Mouse (Mus musculus) limb, embryonic 13.5 days (tissue): ENCODE measurements around the gene Tssk6. TPM values are rescaled to one million over a fixed set of nuclear protein-coding genes. Genes with fewer than 3 reads are reported as not detected.

ENCODE experiments used
- ATAC-seq: fragments of 200-750 bp; cut with Nextera tagmentation; 2 replicates; pipeline ENCODE4 v1.8.0; 2017; ENCODE audit warnings: low read depth, moderate number of reproducible peaks, moderate TSS enrichment; ENCODE audit not compliant: low FRiP score
- H3K27ac ChIP-seq: fragments of 300-500 bp; sonication (generic); 2 replicates; pipeline ENCODE4 v1.5.1; 2015; ENCODE audit warnings: inconsistent platforms, mild to moderate bottlenecking, moderate library complexity
- H3K27me3 ChIP-seq: fragments of 300-500 bp; sonication (generic); 2 replicates; pipeline ENCODE4 v1.6.1; 2015; ENCODE audit warnings: mild to moderate bottlenecking, inconsistent platforms
- H3K36me3 ChIP-seq: fragments of 300-500 bp; sonication (generic); 2 replicates; pipeline ENCODE4 v1.6.1; 2015; ENCODE audit warnings: inconsistent platforms, mild to moderate bottlenecking, moderate library complexity
- H3K4me1 ChIP-seq: fragments of 300-500 bp; sonication (generic); 2 replicates; pipeline ENCODE4 v1.6.1; 2015; ENCODE audit warnings: inconsistent platforms
- H3K4me2 ChIP-seq: fragments of 300-500 bp; sonication (generic); replicated peaks from 2 replicates; pipeline ENCODE4 v1.6.1; 2015; ENCODE audit warnings: inconsistent platforms, mild to moderate bottlenecking, moderate library complexity
- H3K4me3 ChIP-seq: fragments of 300-500 bp; sonication (generic); 2 replicates; pipeline ENCODE4 v1.5.1; 2015; ENCODE audit warnings: moderate library complexity, mild to moderate bottlenecking, inconsistent platforms
- H3K9ac ChIP-seq: fragments of 300-500 bp; sonication (generic); 2 replicates; pipeline ENCODE4 v1.6.1; 2015; ENCODE audit warnings: mild to moderate bottlenecking, inconsistent platforms
- H3K9me3 ChIP-seq: fragments of 300-500 bp; sonication (generic); 2 replicates; pipeline ENCODE4 v1.6.1; 2016; ENCODE audit warnings: inconsistent platforms
- WGBS: fragments of 180-500 bp; shearing (Covaris S2); methylation state at CpG from one replicate; pipeline ENCODE4 v1.1.7; 2015; 5-methylcytosine and 5-hydroxymethylcytosine counted together
- polyA plus RNA-seq: library from polyadenylated mRNA; unstranded; fragments of >200 nt; fragmentation: Nextera tagmentation; extraction: Ambion mirVana; gene quantifications from 2 replicates; pipeline ENCODE4 v1.2.1, GENCODE M21; 2015

Tssk6 gene
- polyA plus RNA-seq, 1 experiment from 2014 or later: 4.3 TPM

DNA sequence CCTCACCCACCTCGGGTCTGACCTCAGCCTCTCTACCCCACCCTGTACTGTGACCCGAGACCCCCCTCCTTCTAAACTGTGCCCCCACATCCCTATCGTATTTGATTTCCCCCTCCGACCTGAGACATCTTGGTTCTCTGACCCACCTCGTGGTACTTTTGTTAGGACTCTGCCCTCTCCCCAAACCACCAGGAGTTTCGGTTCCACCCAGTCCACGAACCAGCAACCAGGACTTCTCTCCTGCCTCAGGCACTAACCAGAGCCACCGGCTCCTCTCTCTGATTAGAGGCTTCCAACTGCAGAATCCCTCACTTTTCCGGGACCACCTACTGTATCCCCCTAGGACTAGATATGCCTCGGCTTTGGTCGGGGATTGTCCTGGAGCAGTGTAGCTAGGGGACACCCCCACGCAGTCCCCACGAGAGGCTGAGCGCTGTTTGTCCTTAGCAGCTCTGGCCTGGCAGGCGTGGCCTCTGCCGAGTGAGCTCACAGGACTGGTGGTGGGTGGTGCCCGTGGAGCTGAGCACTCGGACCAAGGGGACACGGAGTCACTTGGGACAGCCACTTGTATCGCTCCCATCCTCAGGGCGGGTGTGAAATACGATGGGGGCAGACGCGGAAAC is 13.6 kb upstream of the Tssk6 start:
- Histone ChIP-seq H3K9me3 (no peaks in the 10 kb centered on the region), H3K4me2 (peak overlapping the region; percentile 63), H3K36me3 (peaks cover 13% of the 10 kb centered on the region), H3K4me3 (peak overlapping the region; percentile 36), H3K4me1 (peaks cover 28% of the 10 kb centered on the region), H3K9ac (peak overlapping the region; percentile 48), H3K27ac (no peak overlapping the region), H3K27me3 (peaks cover 94% of the 10 kb centered on the region)
- WGBS: 5% methylated on average over 24 of the region's 24 CpGs
- ATAC-seq: no peak

- 4% methylated on average over 32 of the region's 32 CpGs for whole genome bisulfite sequencing
- Histone ChIP-seq H3K4me2 (peak overlapping the region; percentile 63), H3K9ac (peak overlapping the region; percentile 48; the same call in 1 of the 2 replicates), H3K4me1 (peaks cover 28% of the 10 kb centered on the region), H3K36me3 (peaks cover 18% of the 10 kb centered on the region), H3K4me3 (peak overlapping the region; percentile 36), H3K9me3 (no peaks in the 10 kb centered on the region), H3K27ac (no peak overlapping the region), H3K27me3 (peaks cover 89% of the 10 kb centered on the region)
- no peak for ATAC-seq
Observed at GRCm38 (mm10) chr8:69888902-69889301, 13.1 kb upstream of the Tssk6 start.

GRCm38 (mm10) chr8:69890813-69891241 is 11.2 kb upstream of the Tssk6 start:
- H3K27me3 ChIP-seq: peaks cover 69% of the 10 kb centered on the region
- 37% methylated on average over 19 of the region's 19 CpGs for WGBS
- no peak for ATAC-seq
- no peak overlapping the region for H3K4me3 ChIP-seq
- H3K4me1 ChIP-seq: peaks cover 39% of the 10 kb centered on the region
- H3K4me2 ChIP-seq: 0 out of 2 replicates have a peak overlapping the region, but pooled peaks have one; percentile 5
- H3K27ac ChIP-seq: no peak overlapping the region
- H3K9me3 ChIP-seq: no peaks in the 10 kb centered on the region
- H3K36me3 ChIP-seq: peaks cover 33% of the 10 kb centered on the region
- H3K9ac ChIP-seq: peak overlapping the region; percentile 43; the same call in 1 of the 2 replicates

DNA sequence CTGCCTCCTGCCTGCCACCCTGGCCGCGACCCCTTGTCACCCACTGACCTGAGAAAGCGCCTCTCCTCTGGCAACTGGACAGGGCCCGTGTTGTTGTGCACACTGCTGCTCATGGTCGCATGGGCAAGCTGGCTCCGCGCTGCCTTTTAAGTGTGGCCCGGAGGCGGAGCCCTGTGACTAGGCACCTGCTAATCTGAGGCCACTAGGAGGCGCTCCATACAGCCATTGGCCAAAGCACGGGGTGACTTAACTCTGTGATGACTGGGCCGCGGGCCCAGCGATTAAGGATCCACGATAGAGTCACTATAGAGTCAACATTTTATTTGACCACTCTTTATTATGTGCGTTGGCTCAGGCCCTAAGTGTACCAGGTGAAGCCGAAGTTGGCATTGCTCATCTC is 8.1 kb upstream of the Tssk6 start:
- no peak overlapping the region for H3K4me2 ChIP-seq
- H3K9ac ChIP-seq: no peak overlapping the region
- peaks cover 35% of the 10 kb centered on the region for H3K4me1 ChIP-seq
- H3K9me3 ChIP-seq: no peaks in the 10 kb centered on the region
- ATAC-seq: no peak
- H3K36me3 ChIP-seq: peaks cover 57% of the 10 kb centered on the region
- H3K27ac ChIP-seq: no peak overlapping the region
- peaks cover 39% of the 10 kb centered on the region for H3K27me3 ChIP-seq
- no peak overlapping the region for H3K4me3 ChIP-seq
- 45% methylated on average over 17 of the region's 17 CpGs for WGBS

DNA sequence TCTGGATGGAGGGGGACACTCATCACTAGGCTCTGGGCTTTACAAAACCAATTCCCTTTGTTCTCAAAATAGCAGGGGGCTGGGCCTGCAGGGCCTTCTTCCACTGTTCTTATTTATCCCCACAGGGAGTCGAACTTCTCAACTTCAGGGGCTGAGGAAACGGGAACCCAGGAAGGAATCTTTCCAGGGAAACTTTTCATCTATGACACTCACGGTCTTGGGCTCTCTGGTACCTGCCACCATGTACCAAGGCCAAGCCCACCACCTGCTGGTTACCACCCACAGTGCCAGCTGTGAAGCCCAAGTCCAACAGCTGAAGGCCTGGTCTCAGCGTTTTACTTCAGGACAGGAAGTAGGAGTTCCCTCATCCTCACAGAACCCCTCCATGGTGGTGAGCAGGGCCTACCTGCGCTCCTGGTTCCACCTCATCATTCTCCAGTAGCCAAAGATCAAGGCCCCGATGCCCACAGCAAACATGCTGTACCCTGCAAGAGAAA is 7.1 kb upstream of the Tssk6 start:
- no peak for ATAC-seq
- H3K4me3 ChIP-seq: no peak overlapping the region
- WGBS: 66% methylated on average over 6 of the region's 6 CpGs
- no peak overlapping the region for H3K4me2 ChIP-seq
- peaks cover 63% of the 10 kb centered on the region for H3K36me3 ChIP-seq
- H3K9me3 ChIP-seq: no peaks in the 10 kb centered on the region
- no peak overlapping the region for H3K27ac ChIP-seq
- 0 out of 2 replicates have a peak overlapping the region, but pooled peaks have one; percentile 4 for H3K9ac ChIP-seq
- peaks cover 29% of the 10 kb centered on the region for H3K27me3 ChIP-seq
- H3K4me1 ChIP-seq: peaks cover 36% of the 10 kb centered on the region

DNA sequence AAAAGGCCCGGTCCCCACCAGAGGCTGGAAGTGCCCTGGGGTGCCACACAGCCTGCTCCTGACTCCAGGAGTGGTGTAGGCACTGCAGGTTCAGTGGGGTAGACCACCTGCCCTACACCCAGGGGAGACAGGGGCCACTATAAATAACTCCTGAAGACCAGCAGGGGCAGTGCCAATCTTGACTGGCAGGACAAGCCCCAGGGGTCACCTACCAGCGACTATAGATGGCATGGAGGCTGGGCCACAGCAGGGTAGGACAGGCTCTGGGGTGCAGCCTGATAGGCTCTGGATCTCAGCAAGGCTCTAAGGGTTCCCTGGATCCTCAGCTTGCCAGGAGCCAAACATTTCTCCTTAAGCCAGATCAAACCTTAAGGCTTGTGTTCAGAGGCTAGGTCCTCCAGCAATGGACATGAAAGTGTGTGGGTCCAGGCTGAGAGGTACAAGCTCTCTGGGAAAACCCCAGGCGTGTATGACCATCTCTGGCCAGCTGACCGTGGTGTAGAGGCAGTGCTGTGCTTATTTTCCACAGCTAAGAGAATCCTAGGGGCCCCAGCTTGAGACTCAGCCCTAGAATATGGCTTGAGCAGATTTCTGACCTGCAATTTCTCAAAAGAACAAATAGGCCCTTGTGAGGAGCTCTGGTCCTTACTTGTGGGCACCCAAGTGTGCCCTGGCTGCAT is 6.1 kb upstream of the Tssk6 start:
- Histone ChIP-seq H3K9ac (0 out of 2 replicates have a peak overlapping the region, but pooled peaks have one; percentile 9), H3K27me3 (peaks cover 19% of the 10 kb centered on the region), H3K4me3 (no peak overlapping the region), H3K36me3 (peaks cover 63% of the 10 kb centered on the region), H3K9me3 (no peaks in the 10 kb centered on the region), H3K27ac (no peak overlapping the region), H3K4me1 (peaks cover 45% of the 10 kb centered on the region), H3K4me2 (no peak overlapping the region)
- no peak for ATAC-seq
- WGBS: 70% methylated on average over 4 of the region's 4 CpGs

DNA sequence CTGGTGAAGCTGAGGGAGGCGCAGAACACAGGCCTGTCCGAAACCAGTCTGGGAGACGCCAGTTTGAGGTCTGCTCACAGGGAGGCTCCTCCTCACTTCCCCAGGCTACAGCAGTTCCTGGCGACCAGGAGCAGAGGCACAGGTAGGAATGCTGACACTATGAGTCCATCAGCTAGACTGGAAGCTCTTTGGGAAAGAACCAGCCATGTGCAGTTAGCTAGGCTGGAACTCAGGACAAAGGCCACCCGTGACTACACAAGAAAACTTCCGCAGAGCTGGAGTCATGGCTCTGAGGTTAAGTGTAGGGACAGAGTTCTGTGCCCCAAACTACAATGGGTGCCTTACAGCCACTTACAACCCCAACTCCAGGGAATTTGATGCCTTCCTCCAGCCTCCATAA is 4.1 kb upstream of the Tssk6 start:
- Histone ChIP-seq H3K9me3 (no peaks in the 10 kb centered on the region), H3K27ac (no peak overlapping the region), H3K9ac (0 out of 2 replicates have a peak overlapping the region, but pooled peaks have one; percentile 25), H3K27me3 (no peaks in the 10 kb centered on the region), H3K4me1 (peaks cover 58% of the 10 kb centered on the region), H3K4me2 (no peak overlapping the region), H3K4me3 (no peak overlapping the region), H3K36me3 (peaks cover 55% of the 10 kb centered on the region)
- 89% methylated on average over 6 of the region's 6 CpGs for WGBS
- ATAC-seq: no peak

DNA sequence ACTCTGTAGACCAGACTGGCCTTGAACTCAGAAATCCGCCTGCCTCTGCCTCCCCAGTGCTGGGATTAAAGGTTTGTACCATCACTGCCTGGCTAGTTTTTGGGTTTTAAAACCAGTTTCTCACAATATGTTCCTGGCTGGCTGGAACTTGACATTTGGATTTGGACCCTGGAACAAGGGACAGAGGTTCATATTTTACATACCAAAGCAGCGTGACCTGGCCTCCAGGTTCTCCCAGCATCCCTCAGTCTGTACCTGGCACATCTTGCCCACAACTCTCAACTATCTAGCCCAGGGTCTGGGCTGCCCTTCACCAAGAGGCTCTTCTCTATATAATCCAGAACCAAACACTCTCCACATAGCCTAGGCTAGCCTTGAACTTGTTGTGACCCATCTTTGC is 2.1 kb upstream of the Tssk6 start:
- peak overlapping the region; percentile 99; the same call in 1 of the 2 replicates for H3K4me2 ChIP-seq
- ATAC-seq: no peak
- peak overlapping the region; percentile 61; the same call in 1 of the 2 replicates for H3K4me3 ChIP-seq
- H3K4me1 ChIP-seq: peaks cover 67% of the 10 kb centered on the region
- no peaks in the 10 kb centered on the region for H3K27me3 ChIP-seq
- no peaks in the 10 kb centered on the region for H3K9me3 ChIP-seq
- no peak overlapping the region for H3K9ac ChIP-seq
- no peak overlapping the region for H3K27ac ChIP-seq
- 82% methylated on average over 2 of the region's 2 CpGs for WGBS
- H3K36me3 ChIP-seq: peaks cover 35% of the 10 kb centered on the region

DNA sequence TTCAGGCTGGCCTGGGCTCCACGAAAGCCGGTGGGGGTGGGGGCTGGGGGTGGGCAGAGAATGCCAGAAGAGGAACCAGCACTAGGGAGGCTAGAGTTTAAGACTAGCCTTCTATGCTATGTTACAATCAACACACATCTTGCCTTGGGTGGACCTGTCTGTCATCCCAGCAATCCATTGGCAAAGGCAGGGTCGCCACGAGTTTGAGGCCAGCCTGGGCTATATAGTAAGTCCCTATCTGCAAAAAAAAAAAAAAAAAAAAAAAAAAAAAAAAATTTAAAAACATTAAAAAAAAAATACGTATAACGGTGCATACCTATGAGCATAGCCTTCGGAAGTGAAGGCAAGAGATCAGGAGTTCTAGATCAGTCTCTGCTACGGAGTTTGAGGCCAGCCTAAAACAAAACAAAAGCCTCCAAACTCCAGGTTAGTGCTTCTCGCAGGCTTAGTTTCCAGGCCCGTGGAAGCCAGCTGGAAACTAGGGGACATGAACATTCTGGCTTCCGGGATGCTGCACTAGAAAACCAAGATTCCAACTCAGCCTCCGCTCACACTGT is 1.0 kb upstream of the Tssk6 start:
- H3K9ac ChIP-seq: peak overlapping the region; percentile 70

DNA sequence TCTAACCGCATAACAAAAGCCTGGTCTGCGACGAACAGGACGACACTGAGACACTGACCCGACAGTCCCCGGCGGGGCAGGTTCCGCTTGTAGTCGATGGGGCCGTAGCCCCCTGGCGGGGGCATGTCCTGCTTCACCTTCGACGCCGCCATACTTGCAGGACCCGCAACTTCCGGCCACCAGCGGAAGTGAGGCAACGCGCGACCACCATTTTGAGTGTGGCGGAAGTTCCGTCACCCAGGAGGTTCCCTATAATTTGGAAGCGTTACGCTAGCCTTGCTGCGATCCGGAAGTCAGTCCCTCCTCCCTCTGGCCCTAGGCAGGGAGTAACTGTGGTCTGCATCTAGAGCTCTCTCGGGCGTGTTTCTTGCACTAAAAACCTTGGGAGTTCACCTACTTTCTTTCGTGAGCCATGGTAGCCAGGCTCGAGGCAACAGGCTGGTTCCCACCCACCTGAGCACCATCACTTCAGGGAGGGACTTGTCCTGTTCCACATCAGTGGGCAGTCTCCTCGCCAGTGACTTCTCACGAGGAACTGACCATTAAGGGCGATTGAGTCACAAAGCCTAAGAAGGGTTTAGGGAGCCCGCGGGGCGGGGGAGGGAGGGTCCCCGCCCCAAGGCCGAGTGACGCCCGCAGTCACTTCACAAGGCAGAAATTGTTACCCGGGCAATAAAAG is 361 bp upstream of the Tssk6 start:
- Histone ChIP-seq H3K36me3 (peaks cover 22% of the 10 kb centered on the region), H3K27ac (peak overlapping the region; percentile 90), H3K4me3 (peak overlapping the region; percentile 61), H3K9me3 (no peaks in the 10 kb centered on the region), H3K27me3 (no peaks in the 10 kb centered on the region), H3K9ac (peak overlapping the region; percentile 80), H3K4me1 (peaks cover 60% of the 10 kb centered on the region), H3K4me2 (peak overlapping the region; percentile 99)
- peak; percentile 76 for ATAC-seq
- 2% methylated on average over 41 of the region's 41 CpGs for WGBS

More for the DNA sequence above, 1.0 kb upstream of the Tssk6 start:
- Histone ChIP-seq H3K36me3 (peaks cover 29% of the 10 kb centered on the region), H3K9me3 (no peaks in the 10 kb centered on the region), H3K27me3 (no peaks in the 10 kb centered on the region), H3K4me2 (peak overlapping the region; percentile 99), H3K4me1 (peaks cover 60% of the 10 kb centered on the region), H3K4me3 (peak overlapping the region; percentile 61), H3K27ac (peak overlapping the region; percentile 64)
- WGBS: 19% methylated on average over 12 of the region's 12 CpGs
- no peak for ATAC-seq

GRCm38 (mm10) chr8:69903063-69903542 is 1.1 kb downstream of the Tssk6 start:
- under 1% methylated on average over 45 of the region's 45 CpGs for WGBS
- ATAC-seq: peak; percentile 88
- H3K27ac ChIP-seq: peak overlapping the region; percentile 90
- H3K27me3 ChIP-seq: no peaks in the 10 kb centered on the region
- H3K9ac ChIP-seq: peak overlapping the region; percentile 80
- peak overlapping the region; percentile 99 for H3K4me2 ChIP-seq
- H3K9me3 ChIP-seq: no peaks in the 10 kb centered on the region
- H3K4me1 ChIP-seq: peaks cover 47% of the 10 kb centered on the region
- H3K36me3 ChIP-seq: peaks cover 24% of the 10 kb centered on the region
- H3K4me3 ChIP-seq: peak overlapping the region; percentile 61
